In the genomic region with DNA sequence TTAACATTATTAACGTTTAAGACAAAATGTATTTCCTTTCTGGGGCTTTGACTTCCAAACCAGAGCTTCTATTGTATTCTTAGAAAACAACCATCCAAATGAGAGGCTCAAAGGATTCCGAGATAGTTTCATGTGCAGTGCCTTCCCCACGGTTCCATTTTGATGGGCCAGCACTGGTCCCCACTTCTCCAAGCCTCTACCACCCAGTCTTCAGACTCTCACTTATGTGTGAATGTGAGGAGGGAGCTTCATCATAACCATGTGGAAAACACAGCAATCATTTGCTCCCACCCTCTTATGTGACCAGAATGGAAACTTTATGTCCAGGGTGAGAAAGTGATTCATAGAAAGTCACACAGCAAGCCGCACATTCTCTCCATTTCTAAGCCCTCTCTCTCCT, we compare ENCODE assay signal across 17 mouse cellular contexts.
A peak's percentile ranks its signal among the peaks of the same experiment; 100 is the strongest.
DNase-seq lines count a peak whose midpoint lies in the region; ATAC-seq and TF ChIP-seq lines count a peak whose summit lies in the region.
"Had no signal": no experiment of that assay in that cellular context is flagged by ENCODE, and none has a peak within 500 bp of the region (broad histone marks: within the 10 kb centered on the region; RNA-seq: fewer than 3 reads in every experiment).

No protein-coding gene starts in this region.

- H3K9me3 ChIP-seq in forebrain, embryonic 11.5 days (ENCODE audit: control insufficient read depth, low read length), result no peaks in the 10 kb centered on the region
- no peaks in the 10 kb centered on the region for H3K9me3 ChIP-seq in hindbrain, embryonic 12.5 days (replicated peaks)
- no peaks in the 10 kb centered on the region for H3K9me3 ChIP-seq in midbrain, embryonic 14.5 days (ENCODE audit: control insufficient read depth, low read length)
- H3K9me3 ChIP-seq in intestine, postnatal 0 days (ENCODE audit: control insufficient read depth), result no peaks in the 10 kb centered on the region
- H3K9me3 ChIP-seq: embryonic facial prominence, embryonic 13.5 days; liver, embryonic 13.5 days had no signal

- intact Hi-C loops in heart, postnatal 14 days (cut with DNase I), result loop anchor here (5.0 kb wide), 3 partner anchors 65 to 145 kb away; no protein-coding TSS in a partner anchor

- peak overlapping the region; percentile 24; the same call in 1 of the 2 replicates for H3K4me2 ChIP-seq in forebrain, embryonic 11.5 days (ENCODE audit: low read depth, low read length, severe bottlenecking)
- H3K4me2 ChIP-seq in hindbrain, embryonic 12.5 days (replicated peaks), result peak overlapping the region; percentile 31; the same call in 1 of the 2 replicates
- no peak overlapping the region; the same call in 1 of the 2 replicates for H3K4me2 ChIP-seq in midbrain, embryonic 14.5 days (ENCODE audit: low read length)
- H3K4me2 ChIP-seq in intestine, postnatal 0 days (replicated peaks; ENCODE audit: low read depth), result no peak overlapping the region
- H3K4me2 ChIP-seq: embryonic facial prominence, embryonic 13.5 days; liver, embryonic 13.5 days had no signal

- no peaks in the 10 kb centered on the region for H3K36me3 ChIP-seq in forebrain, embryonic 11.5 days (ENCODE audit: control insufficient read depth, insufficient read depth, low read length)
- no peaks in the 10 kb centered on the region for H3K36me3 ChIP-seq in hindbrain, embryonic 12.5 days
- H3K36me3 ChIP-seq in midbrain, embryonic 14.5 days (ENCODE audit: control insufficient read depth, insufficient read depth, low read length), result no peaks in the 10 kb centered on the region
- H3K36me3 ChIP-seq in intestine, postnatal 0 days (ENCODE audit: control insufficient read depth, insufficient read depth), result no peaks in the 10 kb centered on the region
- H3K36me3 ChIP-seq: embryonic facial prominence, embryonic 13.5 days; liver, embryonic 13.5 days had no signal

- peak; percentile 21 for DNase-seq in heart, adult 11 months
- no peak for DNase-seq in heart, postnatal 14 days
- no peak for DNase-seq in forebrain, embryonic 11.5 days (ENCODE audit: low spot score)
- DNase-seq in midbrain, embryonic 14.5 days, result no peak
- no peak for DNase-seq in cerebellum, adult 18-20 months
- no peak for DNase-seq in ovary, adult 18-20 months (ENCODE audit: low spot score)
- DNase-seq: adrenal gland, postnatal 14 days; gastrocnemius, postnatal 14 days; heart, postnatal 36 days; kidney, adult 8-10 months; liver, embryonic 13.5 days; lung, postnatal 14 days; thymus, postnatal 36 days had no signal

- H3K27me3 ChIP-seq in forebrain, embryonic 11.5 days (ENCODE audit: control insufficient read depth, insufficient read depth, low read length), result no peaks in the 10 kb centered on the region
- no peaks in the 10 kb centered on the region for H3K27me3 ChIP-seq in hindbrain, embryonic 12.5 days
- H3K27me3 ChIP-seq in midbrain, embryonic 14.5 days (ENCODE audit: control insufficient read depth, insufficient read depth, low read length), result no peaks in the 10 kb centered on the region
- H3K27me3 ChIP-seq in intestine, postnatal 0 days (replicated peaks; ENCODE audit: control insufficient read depth, insufficient read depth, low read length), result no peaks in the 10 kb centered on the region
- H3K27me3 ChIP-seq: embryonic facial prominence, embryonic 13.5 days; liver, embryonic 13.5 days had no signal

- peak overlapping the region; percentile 59; the same call in 1 of the 2 replicates for H3K27ac ChIP-seq in forebrain, embryonic 11.5 days (ENCODE audit: low read depth, low read length)
- H3K27ac ChIP-seq in hindbrain, embryonic 12.5 days, result peak overlapping the region; percentile 72
- H3K27ac ChIP-seq in midbrain, embryonic 14.5 days (replicated peaks; ENCODE audit: low read depth, low read length), result peak overlapping the region; percentile 58
- no peak overlapping the region for H3K27ac ChIP-seq in intestine, postnatal 0 days (ENCODE audit: low read depth, low read length)
- H3K27ac ChIP-seq: embryonic facial prominence, embryonic 13.5 days; liver, embryonic 13.5 days; stomach, postnatal 0 days had no signal

- WGBS in forebrain, embryonic 11.5 days, result 37% methylated on average over 4 of the region's 4 CpGs
- WGBS in hindbrain, embryonic 12.5 days, result 43% methylated on average over 4 of the region's 4 CpGs
- WGBS in midbrain, embryonic 14.5 days, result 31% methylated on average over 4 of the region's 4 CpGs
- WGBS in intestine, postnatal 0 days, result 81% methylated on average over 4 of the region's 4 CpGs

- H3K4me1 ChIP-seq in forebrain, embryonic 11.5 days (replicated peaks; ENCODE audit: control insufficient read depth, insufficient read depth, low read length), result peaks cover 10% of the 10 kb centered on the region
- peaks cover 12% of the 10 kb centered on the region for H3K4me1 ChIP-seq in hindbrain, embryonic 12.5 days
- H3K4me1 ChIP-seq in midbrain, embryonic 14.5 days (ENCODE audit: control insufficient read depth, insufficient read depth, low read length), result peaks cover 11% of the 10 kb centered on the region
- H3K4me1 ChIP-seq in intestine, postnatal 0 days (replicated peaks; ENCODE audit: control insufficient read depth, insufficient read depth, low read length), result no peaks in the 10 kb centered on the region
- H3K4me1 ChIP-seq: liver, embryonic 13.5 days had no signal

- H3K9ac ChIP-seq in forebrain, embryonic 11.5 days (ENCODE audit: low read length), result no peak overlapping the region; the same call in 1 of the 2 replicates
- no peak overlapping the region for H3K9ac ChIP-seq in hindbrain, embryonic 12.5 days
- no peak overlapping the region for H3K9ac ChIP-seq in midbrain, embryonic 14.5 days (replicated peaks; ENCODE audit: low read length)
- no peak overlapping the region for H3K9ac ChIP-seq in intestine, postnatal 0 days (ENCODE audit: low read depth, low read length)
- H3K9ac ChIP-seq: embryonic facial prominence, embryonic 13.5 days; liver, embryonic 13.5 days had no signal

- ATAC-seq in forebrain, embryonic 11.5 days (replicated peaks; ENCODE audit: low FRiP score), result no peak
- ATAC-seq in hindbrain, embryonic 12.5 days (ENCODE audit: low FRiP score), result peak; percentile 30; the same call in 1 of the 2 replicates
- no peak for ATAC-seq in midbrain, embryonic 14.5 days (ENCODE audit: low FRiP score, low TSS enrichment)
- no peak for ATAC-seq in intestine, postnatal 0 days

- no peak overlapping the region for H3K4me3 ChIP-seq in forebrain, embryonic 11.5 days (ENCODE audit: low read depth, low read length)
- H3K4me3 ChIP-seq in hindbrain, embryonic 12.5 days, result no peak overlapping the region
- no peak overlapping the region for H3K4me3 ChIP-seq in midbrain, embryonic 14.5 days (replicated peaks; ENCODE audit: low read depth, low read length)
- H3K4me3 ChIP-seq in intestine, postnatal 0 days (ENCODE audit: low read depth, low read length), result no peak overlapping the region
- H3K4me3 ChIP-seq: embryonic facial prominence, embryonic 13.5 days; liver, embryonic 13.5 days had no signal

- no peak for TF ChIP-seq CTCF in intestine, postnatal 0 days (IDR thresholded peaks at IDR 0.05; ENCODE audit: low read depth)

Comparison
In these comparisons a context has a peak if more than half of its experiments do, and no peak if none do; other contexts are left out.
1. H3K4me2 ChIP-seq: peak in forebrain, embryonic 11.5 days (single experiment) and hindbrain, embryonic 12.5 days (single experiment); none in midbrain, embryonic 14.5 days (single experiment) and intestine, postnatal 0 days (single experiment).